Mouse (Mus musculus) gastrocnemius, postnatal 25 days (tissue): ENCODE measurements around the gene Sncb. TPM values are rescaled to one million over a fixed set of nuclear protein-coding genes. Genes with fewer than 3 reads are reported as not detected.
A peak's percentile ranks its signal among the peaks of the same experiment; 100 is the strongest.
"Not testable (repeated sequence)": the region's sequence is repeated elsewhere in the genome, so short reads cannot be mapped to it uniquely, and the experiment has no call there.

Source experiments
- DNase-seq: peaks from one replicate; pipeline ENCODE4 v3.0.0; 2022
- long read RNA-seq, 2 experiments: library from polyadenylated mRNA; stranded (forward); transcript quantifications; one replicate each; pipeline ENCODE4 v2.0.0; 2021
- total RNA-seq, 2 experiments: library from RNA; stranded (reverse); gene quantifications; 1 replicate in 1 of 2; 2 replicates in 1 of 2; pipeline ENCODE4 v1.2.3; 2021

Gene Sncb
- not detected for total RNA-seq
- long read RNA-seq, experiment 1, result 0 reads
- long read RNA-seq, experiment 2, result 0 reads

- peak; percentile 24 for DNase-seq
Observed at GRCm38 (mm10) chr13:54766192-54766768, at the start of gene Sncb. Sncb (minus strand) TSS chr13:54766595.

GRCm38 (mm10) chr13:54813381-54813780 lies 47.0 kb upstream of the Sncb start:
- DNase-seq, result no peak

- DNase-seq, result no peak
Observed at GRCm38 (mm10) chr13:54811476-54811875, 45.1 kb upstream of the Sncb start.

- no peak for DNase-seq
Observed at GRCm38 (mm10) chr13:54808067-54808466, 41.7 kb upstream of the Sncb start.

GRCm38 (mm10) chr13:54806434-54806976 lies 40.1 kb upstream of the Sncb start:
- no peak for DNase-seq

GRCm38 (mm10) chr13:54805134-54805838 lies 38.9 kb upstream of the Sncb start:
- no peak for DNase-seq

- DNase-seq, result no peak
Observed at GRCm38 (mm10) chr13:54803010-54803409, 36.6 kb upstream of the Sncb start.

- no peak for DNase-seq
Observed at GRCm38 (mm10) chr13:54800206-54800605, 33.8 kb upstream of the Sncb start.

- peak; percentile 47 for DNase-seq
Observed at GRCm38 (mm10) chr13:54799701-54800100, 33.3 kb upstream of the Sncb start.

- DNase-seq, result no peak
Observed at GRCm38 (mm10) chr13:54798740-54799139, 32.3 kb upstream of the Sncb start.

- no peak for DNase-seq
Observed at GRCm38 (mm10) chr13:54797861-54798643, 31.7 kb upstream of the Sncb start.

GRCm38 (mm10) chr13:54797356-54797755 lies 31.0 kb upstream of the Sncb start:
- no peak for DNase-seq

- DNase-seq, result no peak
Observed at GRCm38 (mm10) chr13:54794843-54795242, 28.4 kb upstream of the Sncb start.

- no peak for DNase-seq
Observed at GRCm38 (mm10) chr13:54794002-54794577, 27.7 kb upstream of the Sncb start.

- DNase-seq, result no peak
Observed at GRCm38 (mm10) chr13:54792259-54793230, 26.1 kb upstream of the Sncb start.

GRCm38 (mm10) chr13:54789561-54790397 lies 23.4 kb upstream of the Sncb start:
- DNase-seq, result peak; percentile 57

GRCm38 (mm10) chr13:54788740-54789560 lies 22.6 kb upstream of the Sncb start, which contains the start of gene Tspan17:
Tspan17 (plus strand) TSS chr13:54789377.
- peak; percentile 97 for DNase-seq

- DNase-seq, result not testable (repeated sequence)
Observed at GRCm38 (mm10) chr13:54787591-54787990, 21.2 kb upstream of the Sncb start.

- no peak for DNase-seq
Observed at GRCm38 (mm10) chr13:54783698-54784097, 17.3 kb upstream of the Sncb start, which contains the start of gene Eif4e1b. Eif4e1b (plus strand) TSS chr13:54783998.
